Mouse (Mus musculus) E14TG2a.4 (cell line): ENCODE results near the gene Ccer1.

Source experiments
- CTCF ChIP-seq: conservative IDR thresholded peaks from 2 replicates; pipeline ENCODE4 v1.5.1; 2014; ENCODE audit warnings: low read length
- NANOG ChIP-seq: IDR thresholded peaks from 2 replicates; pipeline ENCODE4 v1.6.1; 2014; ENCODE audit warnings: borderline replicate concordance, low read length, mixed read lengths
- POU5F1 ChIP-seq: IDR thresholded peaks from 2 replicates; pipeline ENCODE4 v1.6.1; 2014; ENCODE audit warnings: low read length, borderline replicate concordance

DNA sequence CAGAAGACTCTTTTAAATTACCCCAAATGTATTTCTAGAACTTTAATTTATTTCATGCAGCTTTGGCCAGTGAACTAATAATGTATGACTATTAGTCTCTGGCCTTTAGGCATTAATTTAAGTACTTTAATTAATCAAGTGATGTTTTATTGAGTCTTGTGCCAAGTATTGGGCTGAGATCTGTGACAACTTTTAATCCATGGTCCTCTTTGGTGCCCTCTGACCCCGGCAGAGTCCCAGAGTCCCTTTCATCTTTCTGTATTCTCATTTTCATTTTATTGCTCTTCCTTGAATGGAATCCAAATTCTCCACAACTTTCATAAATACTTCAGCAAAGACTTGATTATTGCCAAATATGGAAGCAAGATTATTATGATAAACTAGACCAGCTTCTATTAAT is 27.8 kb downstream of the Ccer1 start:
- TF ChIP-seq CTCF (no peak), NANOG (no peak), POU5F1 (no peak)
